Mouse (Mus musculus) erythroblast, embryonic 14.5 days (primary cell): ENCODE data around the gene Cdk5rap2.

Experiments
- GATA1 ChIP-seq: IDR thresholded peaks from 2 replicates; pipeline ENCODE4 v1.6.1; 2012; ENCODE audit warnings: low read length, inconsistent platforms, mixed read lengths
- TAL1 ChIP-seq: IDR thresholded peaks from 3 replicates; pipeline ENCODE4 v1.6.1; 2012; ENCODE audit warnings: low read length, inconsistent platforms, mixed read lengths

DNA sequence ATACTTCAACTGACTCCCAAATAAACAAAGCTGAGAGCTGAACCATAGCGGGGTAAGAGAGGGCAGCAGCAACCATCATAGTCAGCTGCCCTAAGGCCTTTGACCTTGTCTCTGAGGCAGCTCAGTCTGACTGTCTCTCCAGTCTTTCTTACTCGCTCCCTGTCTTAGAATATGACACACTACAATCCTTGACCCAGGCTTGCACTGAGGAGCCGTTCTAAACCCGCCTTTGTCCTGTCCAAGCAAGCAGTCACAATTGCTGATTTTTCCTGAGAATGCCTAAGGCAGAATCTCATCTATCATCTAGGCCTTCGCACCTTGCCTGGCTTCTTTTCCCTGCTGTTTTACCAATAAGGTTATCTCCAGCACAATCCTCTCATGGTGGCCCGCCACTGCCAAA, 164.5 kb downstream of the Cdk5rap2 start:
- TF ChIP-seq GATA1 (no peak), TAL1 (no peak)
